Mouse (Mus musculus) hindbrain, embryonic 10.5 days (tissue): Measurements from ENCODE around the gene Fam217b. TPM values are rescaled to one million over a fixed set of nuclear protein-coding genes. Genes with fewer than 3 reads are reported as not detected.
A peak's percentile ranks its signal among the peaks of the same experiment; 100 is the strongest.

Source experiments
- DNase-seq: peaks from one replicate; pipeline ENCODE4 v3.0.0-alpha.2; 2017; ENCODE audit warnings: low spot score
- H3K27ac ChIP-seq: fragments of 300-500 bp; sonication (generic); 2 replicates; pipeline ENCODE4 v1.5.1; 2016; ENCODE audit warnings: mild to moderate bottlenecking, moderate library complexity
- H3K27me3 ChIP-seq: fragments of 300-500 bp; sonication (generic); 2 replicates; pipeline ENCODE4 v1.6.1; 2016; ENCODE audit warnings: mild to moderate bottlenecking; ENCODE audit not compliant: poor library complexity, insufficient read depth, severe bottlenecking
- H3K36me3 ChIP-seq: fragments of 300-500 bp; sonication (generic); 2 replicates; pipeline ENCODE4 v1.6.1; 2016; ENCODE audit warnings: mild to moderate bottlenecking, moderate library complexity
- H3K4me1 ChIP-seq: fragments of 300-500 bp; sonication (generic); replicated peaks from 2 replicates; pipeline ENCODE4 v1.6.1; 2016; ENCODE audit warnings: mild to moderate bottlenecking
- H3K4me3 ChIP-seq: fragments of 300-500 bp; sonication (generic); 2 replicates; pipeline ENCODE4 v1.5.1; 2016; ENCODE audit warnings: mild to moderate bottlenecking, moderate library complexity
- H3K9me3 ChIP-seq: fragments of 300-500 bp; sonication (generic); 2 replicates; pipeline ENCODE4 v1.6.1; 2016; ENCODE audit warnings: mild to moderate bottlenecking, moderate library complexity
- WGBS: fragments of 180-500 bp; shearing (Covaris S2); methylation state at CpG from one replicate; pipeline ENCODE4 v1.1.7; 2016; 5-methylcytosine and 5-hydroxymethylcytosine counted together
- polyA plus RNA-seq: library from polyadenylated mRNA; unstranded; fragments of >200 nt; fragmentation: Nextera tagmentation; extraction: Ambion mirVana; gene quantifications from 2 replicates; pipeline ENCODE4 v1.2.1, GENCODE M21; 2016

The Fam217b gene
- polyA plus RNA-seq, 1 experiment from 2014 or later, result 2.3 TPM

GRCm38 (mm10) chr2:178454664-178455516, 40.6 kb downstream of the Fam217b start:
- no peaks in the 10 kb centered on the region for H3K36me3 ChIP-seq
- H3K27me3 ChIP-seq, result no peaks in the 10 kb centered on the region
- 66% methylated on average over 17 of the region's 17 CpGs for WGBS
- no peak overlapping the region for H3K4me3 ChIP-seq
- no peak for DNase-seq
- peaks cover 12% of the 10 kb centered on the region for H3K4me1 ChIP-seq
- 0 out of 2 replicates have a peak overlapping the region, but pooled peaks have one; percentile 50 for H3K27ac ChIP-seq
- H3K9me3 ChIP-seq, result no peaks in the 10 kb centered on the region

DNA sequence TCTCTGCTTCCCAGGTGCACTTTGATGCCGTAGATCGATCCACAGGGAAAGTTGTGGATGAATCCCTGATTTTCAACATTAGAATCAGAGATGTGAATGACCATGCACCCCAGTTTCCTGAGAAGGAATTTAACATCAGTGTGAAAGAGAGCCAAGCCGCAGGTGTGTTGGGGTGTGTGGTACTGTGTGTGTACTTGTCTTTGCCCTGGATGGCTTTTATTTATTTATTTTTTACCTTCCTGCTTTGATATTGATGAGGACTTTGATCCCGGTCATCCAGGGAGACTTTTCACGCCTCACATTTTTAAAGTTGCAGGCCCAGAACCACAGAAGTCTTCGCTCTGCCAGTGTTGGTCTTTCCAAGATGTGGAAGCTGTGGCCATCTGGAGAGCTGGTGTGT, 43.1 kb downstream of the Fam217b start:
- Histone ChIP-seq H3K36me3 (no peaks in the 10 kb centered on the region), H3K9me3 (no peaks in the 10 kb centered on the region), H3K4me1 (no peaks in the 10 kb centered on the region), H3K27ac (no peak overlapping the region), H3K27me3 (no peaks in the 10 kb centered on the region), H3K4me3 (no peak overlapping the region)
- 85% methylated on average over 6 of the region's 6 CpGs for WGBS
- DNase-seq, result no peak

DNA sequence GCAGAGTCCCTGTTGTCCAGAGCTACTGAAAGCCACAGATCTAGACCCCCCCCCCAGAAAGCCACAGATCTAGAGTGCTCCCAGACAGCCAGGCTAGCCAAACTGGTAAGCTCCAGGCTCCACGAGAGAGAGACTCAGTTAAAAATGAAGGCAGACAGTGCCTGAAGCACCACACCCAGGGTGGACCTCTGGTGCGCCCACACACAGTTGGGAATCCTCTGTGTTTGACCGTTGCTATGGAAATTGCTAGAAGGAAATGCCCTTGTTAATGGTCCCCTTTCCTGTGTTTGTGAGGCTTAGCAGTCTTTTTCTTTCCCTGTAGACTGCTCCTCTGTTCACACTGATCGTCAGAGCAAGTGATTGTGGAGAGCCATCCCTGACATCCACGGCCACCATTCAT, 46.0 kb downstream of the Fam217b start:
- Histone ChIP-seq H3K36me3 (no peaks in the 10 kb centered on the region), H3K27me3 (no peaks in the 10 kb centered on the region), H3K27ac (no peak overlapping the region), H3K4me1 (no peaks in the 10 kb centered on the region), H3K9me3 (no peaks in the 10 kb centered on the region), H3K4me3 (no peak overlapping the region)
- no peak for DNase-seq
- WGBS, result 72% methylated on average over 5 of the region's 5 CpGs

- no peaks in the 10 kb centered on the region for H3K9me3 ChIP-seq
- no peaks in the 10 kb centered on the region for H3K36me3 ChIP-seq
- H3K27ac ChIP-seq, result no peak overlapping the region
- DNase-seq, result no peak
- H3K27me3 ChIP-seq, result no peaks in the 10 kb centered on the region
- H3K4me3 ChIP-seq, result no peak overlapping the region
- WGBS, result 80% methylated on average over 17 of the region's 17 CpGs
- H3K4me1 ChIP-seq, result peaks cover 9% of the 10 kb centered on the region; the same call in 1 of the 2 replicates
Measured at GRCm38 (mm10) chr2:178471546-178472480, 57.5 kb downstream of the Fam217b start.

DNA sequence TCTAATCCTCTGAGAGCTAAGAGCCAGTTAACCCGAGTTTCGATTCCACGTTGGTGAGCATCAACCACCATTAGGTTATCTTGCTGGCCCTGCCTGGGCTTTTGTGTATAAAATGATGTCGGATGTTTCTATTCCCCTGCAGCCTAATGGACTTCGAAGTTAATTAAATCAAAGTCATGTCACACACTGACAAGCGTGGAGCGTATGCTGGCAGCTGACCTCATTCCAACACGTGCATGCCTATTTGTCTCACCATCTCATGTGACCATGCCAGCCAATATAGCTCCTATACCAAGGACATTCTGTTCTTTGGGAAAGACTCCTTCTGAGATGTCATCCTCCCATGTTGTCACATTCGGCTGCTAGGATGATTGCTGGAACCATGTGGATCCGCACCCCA, 59.6 kb downstream of the Fam217b start:
- Histone ChIP-seq H3K27me3 (no peaks in the 10 kb centered on the region), H3K36me3 (no peaks in the 10 kb centered on the region), H3K27ac (no peak overlapping the region), H3K4me1 (peaks cover 9% of the 10 kb centered on the region; the same call in 1 of the 2 replicates), H3K4me3 (no peak overlapping the region), H3K9me3 (no peaks in the 10 kb centered on the region)
- DNase-seq, result no peak
- WGBS, result 83% methylated on average over 10 of the region's 10 CpGs

Other genes with a start within 250 kb of the Fam217b start
- gene Sycp2, start 6.8 kb upstream of the Fam217b start, polyA plus RNA-seq, result 0.10 and 0.12 TPM in 2 replicates
- 0.92 and 1.3 TPM in 2 replicates for gene Ppp1r3d, start 52 bp upstream of the Fam217b start, polyA plus RNA-seq
- gene Cdh26, start 16.0 kb downstream of the Fam217b start, polyA plus RNA-seq, result 0.10 and 0.63 TPM in 2 replicates